ENCODE assay signal across 9 mouse cellular contexts in the genomic region with DNA sequence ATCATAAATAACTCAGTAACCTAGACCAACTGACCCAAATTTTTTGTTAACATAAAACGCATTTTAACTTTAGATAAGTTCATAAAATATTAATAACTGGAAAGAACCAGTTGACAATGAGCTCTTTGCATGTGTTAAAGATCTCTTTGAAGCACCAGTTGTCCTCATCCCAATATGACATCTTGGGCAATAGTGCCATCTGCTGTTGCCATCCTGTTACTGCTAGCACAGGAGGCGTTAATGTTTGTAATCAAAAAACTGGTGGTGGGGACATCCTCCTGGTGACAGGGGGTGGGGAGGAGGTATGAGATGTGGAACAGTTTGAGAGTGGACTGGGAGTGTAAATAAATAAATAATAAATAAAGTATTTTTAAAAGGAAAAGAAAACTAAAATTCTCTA. TPM values are rescaled to one million over a fixed set of nuclear protein-coding genes. Genes with fewer than 3 reads are reported as not detected.
DNase-seq lines count a peak whose midpoint lies in the region; ATAC-seq and TF ChIP-seq lines count a peak whose summit lies in the region.
"Had no signal": no experiment of that assay in that cellular context is flagged by ENCODE, and none has a peak within 500 bp of the region (broad histone marks: within the 10 kb centered on the region; RNA-seq: fewer than 3 reads in every experiment).

No protein-coding gene starts in this region.

- H3K4me3 ChIP-seq in small intestine, adult 2 months (ENCODE audit: low read depth, low read length), result no peak overlapping the region
- H3K4me3 ChIP-seq: limb, embryonic 15.5 days had no signal

- peak; percentile 23; the same call in 1 of the 2 replicates for TF ChIP-seq CTCF in small intestine, adult 2 months (IDR thresholded peaks at IDR 0.05; ENCODE audit: extremely low read depth, insufficient read length, insufficient replicate concordance, low read depth, low read length)

- no peaks in the 10 kb centered on the region for H3K4me1 ChIP-seq in small intestine, adult 2 months (ENCODE audit: control insufficient read depth, insufficient read depth, insufficient read length, low read length)
- H3K4me1 ChIP-seq: limb, embryonic 15.5 days had no signal

- TF ChIP-seq POLR2A in small intestine, adult 2 months (IDR thresholded peaks at IDR 0.05; ENCODE audit: low read depth, low read length), result no peak

- no peak overlapping the region for H3K27ac ChIP-seq in small intestine, adult 2 months (ENCODE audit: insufficient read depth, low read depth, low read length)
- H3K27ac ChIP-seq: limb, embryonic 15.5 days had no signal

- peak; percentile 63 for ATAC-seq in CD4-positive, CD25-positive, alpha-beta regulatory T cell, adult 4 months

- H3K27me3 ChIP-seq in small intestine, adult 2 months (ENCODE audit: control insufficient read depth, insufficient read depth, low read length), result no peaks in the 10 kb centered on the region
- H3K27me3 ChIP-seq: limb, embryonic 15.5 days had no signal

- no peaks in the 10 kb centered on the region for H3K36me3 ChIP-seq in small intestine, adult 2 months (ENCODE audit: control insufficient read depth, insufficient read depth, low read length)
- H3K36me3 ChIP-seq: limb, embryonic 15.5 days had no signal

- peak; percentile 26 to 72 for DNase-seq in heart, adult 18-20 months
- DNase-seq in heart, adult 11 months, result no peak
- peak; percentile 46 for DNase-seq in c-Kit-positive CD71-positive TER-119-negative erythroid progenitor cells, embryonic 14.5 days (ENCODE audit: low read depth)
- DNase-seq in forelimb bud, embryonic 11.5 days (ENCODE audit: low read depth, low spot score), result peak; percentile 64
- DNase-seq in layer of hippocampus, adult 18-20 months (ENCODE audit: low spot score in 2 of 2), result peak; percentile 57 to 76
- DNase-seq in lung, postnatal 14 days, result peak; percentile 56

- WGBS in small intestine, adult 2 months, result 16% methylated on average over 2 of the region's 2 CpGs

RNA-seq across cellular contexts. Expression of a gene that starts 29.3 kb away (rescaled TPM):
- 100 to 1,000 TPM; 166 to 180 TPM for total RNA-seq in heart, adult 18-20 months (2021)
- polyA plus RNA-seq in CD4-positive, CD25-positive, alpha-beta regulatory T cell, adult 4 months (2017; shearing (Covaris generic)), result 1 to 10 TPM in 1 of 2 experiments, under 1 TPM in 1; 0.79 to 1.5 TPM
- total RNA-seq in layer of hippocampus, adult 18-20 months (2021), result 1 to 10 TPM in 1 of 2 experiments, under 1 TPM in 1; 0.61 to 2.0 TPM
- 0.25 TPM in 1 of 2 replicates, not detected in the other for polyA plus RNA-seq in small intestine, adult 2 months (2012; rRNA removed)

RNA-seq across cellular contexts. Expression of a gene that starts 30.4 kb away (rescaled TPM):
- total RNA-seq in heart, adult 18-20 months (2021), result not detected
- not detected for polyA plus RNA-seq in CD4-positive, CD25-positive, alpha-beta regulatory T cell, adult 4 months (2017; shearing (Covaris generic))
- total RNA-seq in layer of hippocampus, adult 18-20 months (2021), result not detected
- polyA plus RNA-seq in small intestine, adult 2 months (2012; rRNA removed), result not detected in 2 replicates
- polyA plus RNA-seq: limb, embryonic 15.5 days had no signal

Comparison
In these comparisons a context has a peak if more than half of its experiments do, and no peak if none do; other contexts are left out.
1. RNA of a gene that starts 29.3 kb away (total RNA-seq): 166 to 180 TPM in heart, adult 18-20 months; 0.61 to 2.0 TPM in layer of hippocampus, adult 18-20 months; every median in the first group is over 10 times any median in the second.